Mouse (Mus musculus) liver, embryonic 13.5 days (tissue): ENCODE results near the gene Lgalsl. TPM values are rescaled to one million over a fixed set of nuclear protein-coding genes. Genes with fewer than 3 reads are reported as not detected.

Source experiments
- ATAC-seq: fragments of 200-750 bp; cut with Nextera tagmentation; 2 replicates; pipeline ENCODE4 v1.8.0; 2017; ENCODE audit warnings: low read depth, mild to moderate bottlenecking, moderate number of reproducible peaks, moderate library complexity
- DNase-seq: peaks from one replicate; pipeline ENCODE4 v3.0.0; 2022
- H3K27ac ChIP-seq: fragments of 300-500 bp; sonication (generic); 2 replicates; pipeline ENCODE4 v1.5.1; 2015; ENCODE audit warnings: moderate library complexity, mild to moderate bottlenecking, inconsistent platforms
- H3K27me3 ChIP-seq: fragments of 300-500 bp; sonication (generic); 2 replicates; pipeline ENCODE4 v1.6.1; 2015; ENCODE audit warnings: mild to moderate bottlenecking, inconsistent platforms
- H3K36me3 ChIP-seq: fragments of 300-500 bp; sonication (generic); 2 replicates; pipeline ENCODE4 v1.6.1; 2015; ENCODE audit warnings: mild to moderate bottlenecking, inconsistent platforms
- H3K4me1 ChIP-seq: fragments of 300-500 bp; sonication (generic); replicated peaks from 2 replicates; pipeline ENCODE4 v1.6.1; 2015; ENCODE audit warnings: inconsistent platforms
- H3K4me2 ChIP-seq: fragments of 300-500 bp; sonication (generic); 2 replicates; pipeline ENCODE4 v1.6.1; 2015; ENCODE audit warnings: inconsistent platforms, mild to moderate bottlenecking, moderate library complexity
- H3K4me3 ChIP-seq: fragments of 300-500 bp; sonication (generic); replicated peaks from 2 replicates; pipeline ENCODE4 v1.5.1; 2015; ENCODE audit warnings: mild to moderate bottlenecking, inconsistent platforms
- H3K9ac ChIP-seq: fragments of 300-500 bp; sonication (generic); 2 replicates; pipeline ENCODE4 v1.6.1; 2015; ENCODE audit warnings: mild to moderate bottlenecking, inconsistent platforms
- H3K9me3 ChIP-seq: fragments of 300-500 bp; sonication (generic); replicated peaks from 2 replicates; pipeline ENCODE4 v1.6.1; 2016; ENCODE audit warnings: inconsistent platforms
- WGBS: fragments of 180-500 bp; shearing (Covaris S2); methylation state at CpG from one replicate; pipeline ENCODE4 v1.1.7; 2015; ENCODE audit not compliant: insufficient replicate concordance; 5-methylcytosine and 5-hydroxymethylcytosine counted together
- polyA plus RNA-seq: library from polyadenylated mRNA; unstranded; fragments of >200 nt; fragmentation: Nextera tagmentation; extraction: Ambion mirVana; gene quantifications from 2 replicates; pipeline ENCODE4 v1.2.1, GENCODE M21; 2015

Lgalsl gene
- polyA plus RNA-seq, 1 experiment from 2014 or later, result 10.0 TPM

DNA sequence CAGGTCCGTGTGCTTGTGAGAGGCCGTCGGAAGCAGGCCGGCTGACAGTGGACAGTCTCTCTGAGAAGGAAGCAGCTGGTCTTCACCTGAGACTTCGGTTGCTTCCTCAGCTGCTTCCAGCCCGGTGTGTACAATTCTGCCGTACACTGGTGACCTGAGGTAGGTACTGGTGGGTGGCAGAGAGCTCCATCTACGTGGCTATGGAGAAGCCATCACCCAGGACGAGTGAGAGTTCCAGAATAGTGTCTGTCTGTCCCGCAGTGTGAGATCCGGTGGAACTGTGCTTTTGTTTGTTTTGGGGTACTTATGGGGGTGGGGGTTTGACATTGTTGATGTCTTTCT, 36.0 kb downstream of the Lgalsl start:
- DNase-seq (no peak), ATAC-seq (0 out of 2 replicates have a peak, but pooled peaks have one; percentile 12)
- 38% methylated on average over 11 of the region's 11 CpGs for WGBS
- H3K4me3 ChIP-seq, result no peak overlapping the region
- no peaks in the 10 kb centered on the region for H3K36me3 ChIP-seq
- H3K4me2 ChIP-seq, result no peak overlapping the region
- H3K4me1 ChIP-seq, result peaks cover 4% of the 10 kb centered on the region; the same call in 1 of the 2 replicates
- no peak overlapping the region for H3K27ac ChIP-seq
- H3K27me3 ChIP-seq, result no peaks in the 10 kb centered on the region
- no peak overlapping the region for H3K9ac ChIP-seq
- H3K9me3 ChIP-seq, result no peaks in the 10 kb centered on the region

GRCm38 (mm10) chr11:20794196-20794912, 36.5 kb downstream of the Lgalsl start:
- WGBS, result 30% methylated on average over 10 of the region's 10 CpGs
- Histone ChIP-seq H3K27ac (no peak overlapping the region), H3K4me3 (no peak overlapping the region), H3K27me3 (no peaks in the 10 kb centered on the region), H3K4me1 (peaks cover 4% of the 10 kb centered on the region; the same call in 1 of the 2 replicates), H3K36me3 (no peaks in the 10 kb centered on the region), H3K9ac (no peak overlapping the region), H3K9me3 (no peaks in the 10 kb centered on the region), H3K4me2 (no peak overlapping the region)
- DNase-seq, result peak; percentile 48
- ATAC-seq, result peak; percentile 81

GRCm38 (mm10) chr11:20793676-20794075, 37.2 kb downstream of the Lgalsl start:
- Histone ChIP-seq H3K9ac (no peak overlapping the region), H3K27me3 (no peaks in the 10 kb centered on the region), H3K9me3 (no peaks in the 10 kb centered on the region), H3K4me1 (peaks cover 4% of the 10 kb centered on the region; the same call in 1 of the 2 replicates), H3K27ac (no peak overlapping the region), H3K4me3 (no peak overlapping the region), H3K4me2 (no peak overlapping the region), H3K36me3 (no peaks in the 10 kb centered on the region)
- DNase-seq (no peak), ATAC-seq (no peak)
- WGBS, result 53% methylated on average over 4 of the region's 4 CpGs

DNA sequence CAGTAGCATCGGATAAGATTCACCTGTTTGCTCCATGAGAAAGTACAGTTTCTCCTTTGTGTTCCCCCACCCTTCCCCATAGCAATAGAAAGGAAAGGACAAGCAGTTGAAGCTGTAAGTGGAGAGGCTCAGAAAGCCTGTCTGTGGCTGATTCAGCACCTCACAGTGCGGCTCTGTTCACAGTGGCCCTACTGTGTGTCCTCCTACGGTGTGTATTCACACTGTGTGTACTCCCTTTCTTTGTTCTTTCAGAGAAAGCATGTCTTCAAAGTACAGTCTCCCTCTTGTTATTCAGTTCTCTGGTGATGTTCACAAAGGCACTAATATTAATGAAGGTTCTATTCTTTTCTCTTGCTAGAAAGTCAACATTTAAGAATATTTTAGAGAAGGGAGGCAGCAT, 38.2 kb downstream of the Lgalsl start:
- Histone ChIP-seq H3K9me3 (no peaks in the 10 kb centered on the region), H3K9ac (no peak overlapping the region), H3K4me2 (no peak overlapping the region), H3K4me3 (no peak overlapping the region), H3K4me1 (peaks cover 4% of the 10 kb centered on the region; the same call in 1 of the 2 replicates), H3K27me3 (no peaks in the 10 kb centered on the region), H3K36me3 (no peaks in the 10 kb centered on the region), H3K27ac (no peak overlapping the region)
- ATAC-seq (no peak), DNase-seq (no peak)
- 72% methylated on average over 3 of the region's 3 CpGs for WGBS

DNA sequence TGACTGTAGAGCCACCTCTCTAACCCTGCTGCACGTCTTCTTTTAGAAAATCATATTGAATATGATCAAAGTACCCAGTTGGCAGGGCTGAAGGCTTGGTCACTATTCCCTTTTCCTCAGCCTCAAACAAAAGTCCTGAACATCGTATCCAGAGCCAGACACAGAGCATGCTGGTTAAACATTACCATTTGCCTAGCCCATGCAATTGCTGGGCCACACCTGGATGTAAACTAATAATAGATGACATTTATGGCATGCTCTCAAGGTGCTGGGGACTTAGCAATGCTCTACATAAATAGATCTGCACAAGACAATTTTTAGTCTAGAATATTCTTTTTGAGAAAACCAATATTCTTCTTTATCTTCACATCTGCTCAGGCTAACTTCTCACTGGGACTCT, 39.5 kb downstream of the Lgalsl start:
- H3K36me3 ChIP-seq, result no peaks in the 10 kb centered on the region
- no peak overlapping the region for H3K9ac ChIP-seq
- H3K27ac ChIP-seq, result no peak overlapping the region
- H3K9me3 ChIP-seq, result no peaks in the 10 kb centered on the region
- 60% methylated on average over 2 of the region's 2 CpGs for WGBS
- no peak overlapping the region for H3K4me3 ChIP-seq
- H3K27me3 ChIP-seq, result no peaks in the 10 kb centered on the region
- DNase-seq, result no peak
- ATAC-seq, result no peak
- peaks cover 4% of the 10 kb centered on the region; the same call in 1 of the 2 replicates for H3K4me1 ChIP-seq
- no peak overlapping the region for H3K4me2 ChIP-seq

DNA sequence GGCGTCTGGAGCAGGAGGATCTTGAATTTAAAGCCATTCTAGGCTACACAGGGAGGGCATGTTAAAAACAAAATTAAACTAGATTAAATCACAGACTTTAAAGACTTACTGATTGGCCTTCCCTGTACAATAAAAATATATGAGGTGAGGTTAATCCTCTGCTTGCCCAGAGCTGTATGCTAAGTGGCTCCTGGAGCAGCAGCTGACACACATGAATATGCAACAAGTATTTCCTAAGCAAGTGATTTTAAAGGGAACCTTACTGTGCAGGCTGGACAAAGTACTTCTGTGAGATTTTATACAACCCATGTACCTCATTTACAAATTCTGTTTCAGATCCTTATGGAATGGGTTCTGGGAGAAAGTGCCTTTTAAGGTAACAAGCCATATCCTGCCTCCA, 41.8 kb downstream of the Lgalsl start:
- H3K4me3 ChIP-seq, result no peak overlapping the region
- DNase-seq, result no peak
- H3K9me3 ChIP-seq, result 0 out of 2 replicates have a peak, but pooled peaks cover 8% of the 10 kb centered on the region
- H3K27me3 ChIP-seq, result no peaks in the 10 kb centered on the region
- no peak overlapping the region for H3K9ac ChIP-seq
- H3K36me3 ChIP-seq, result no peaks in the 10 kb centered on the region
- no peak overlapping the region for H3K27ac ChIP-seq
- ATAC-seq, result no peak
- no peaks in the 10 kb centered on the region for H3K4me1 ChIP-seq
- no peak overlapping the region for H3K4me2 ChIP-seq
- 51% methylated on average over 1 of the region's 1 CpGs for WGBS

GRCm38 (mm10) chr11:20788070-20788469, 42.8 kb downstream of the Lgalsl start:
- H3K4me3 ChIP-seq, result no peak overlapping the region
- no peak overlapping the region for H3K9ac ChIP-seq
- H3K27me3 ChIP-seq, result no peaks in the 10 kb centered on the region
- DNase-seq, result no peak
- no peak for ATAC-seq
- H3K4me2 ChIP-seq, result no peak overlapping the region
- H3K36me3 ChIP-seq, result no peaks in the 10 kb centered on the region
- H3K9me3 ChIP-seq, result 0 out of 2 replicates have a peak, but pooled peaks cover 8% of the 10 kb centered on the region
- 60% methylated on average over 3 of the region's 3 CpGs for WGBS
- H3K27ac ChIP-seq, result no peak overlapping the region
- H3K4me1 ChIP-seq, result no peaks in the 10 kb centered on the region

- Histone ChIP-seq H3K9me3 (0 out of 2 replicates have a peak, but pooled peaks cover 8% of the 10 kb centered on the region), H3K4me2 (no peak overlapping the region), H3K27ac (no peak overlapping the region), H3K4me3 (no peak overlapping the region), H3K27me3 (no peaks in the 10 kb centered on the region), H3K9ac (no peak overlapping the region), H3K4me1 (no peaks in the 10 kb centered on the region), H3K36me3 (no peaks in the 10 kb centered on the region)
- 62% methylated on average over 2 of the region's 2 CpGs for WGBS
- DNase-seq, result no peak
- no peak for ATAC-seq
Measured at GRCm38 (mm10) chr11:20786191-20786590, 44.7 kb downstream of the Lgalsl start.

DNA sequence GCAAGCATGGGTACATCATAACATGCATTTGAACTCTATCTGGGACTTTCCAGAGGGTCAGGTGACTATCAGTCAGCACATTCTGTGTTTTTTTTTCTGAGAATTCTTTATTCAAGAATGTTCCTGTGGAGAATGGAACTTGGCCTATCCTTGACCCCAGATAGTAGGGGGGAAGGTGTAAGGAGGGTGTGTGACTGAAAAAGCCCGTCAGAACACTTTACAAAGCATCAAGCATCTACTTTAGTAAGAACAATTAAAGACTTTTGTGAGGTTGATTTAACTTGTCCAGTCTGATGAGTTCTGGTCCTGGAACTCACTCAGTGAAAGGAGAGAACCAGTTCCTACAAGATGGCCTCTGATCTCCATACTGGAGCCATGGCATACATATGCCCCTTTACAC, 45.7 kb downstream of the Lgalsl start:
- H3K4me2 ChIP-seq, result no peak overlapping the region
- H3K27me3 ChIP-seq, result no peaks in the 10 kb centered on the region
- 68% methylated on average over 1 of the region's 1 CpGs for WGBS
- 0 out of 2 replicates have a peak, but pooled peaks cover 8% of the 10 kb centered on the region for H3K9me3 ChIP-seq
- DNase-seq, result no peak
- H3K9ac ChIP-seq, result no peak overlapping the region
- H3K27ac ChIP-seq, result no peak overlapping the region
- H3K4me3 ChIP-seq, result no peak overlapping the region
- H3K36me3 ChIP-seq, result no peaks in the 10 kb centered on the region
- H3K4me1 ChIP-seq, result peaks cover 2% of the 10 kb centered on the region; the same call in 1 of the 2 replicates
- ATAC-seq, result no peak

- 74% methylated on average over 6 of the region's 6 CpGs for WGBS
- Histone ChIP-seq H3K27me3 (no peaks in the 10 kb centered on the region), H3K4me3 (no peak overlapping the region), H3K9ac (no peak overlapping the region), H3K4me2 (no peak overlapping the region), H3K4me1 (peaks cover 4% of the 10 kb centered on the region; the same call in 1 of the 2 replicates), H3K27ac (no peak overlapping the region), H3K9me3 (0 out of 2 replicates have a peak, but pooled peaks cover 8% of the 10 kb centered on the region), H3K36me3 (no peaks in the 10 kb centered on the region)
- no peak for DNase-seq
- no peak for ATAC-seq
Measured at GRCm38 (mm10) chr11:20784776-20785175, 46.1 kb downstream of the Lgalsl start.

GRCm38 (mm10) chr11:20783467-20783866, 47.4 kb downstream of the Lgalsl start:
- H3K27ac ChIP-seq, result no peak overlapping the region
- H3K4me1 ChIP-seq, result peaks cover 16% of the 10 kb centered on the region
- no peak overlapping the region for H3K4me2 ChIP-seq
- no peak overlapping the region for H3K9ac ChIP-seq
- 0 out of 2 replicates have a peak, but pooled peaks cover 8% of the 10 kb centered on the region for H3K9me3 ChIP-seq
- DNase-seq (no peak), ATAC-seq (no peak)
- H3K4me3 ChIP-seq, result no peak overlapping the region
- H3K36me3 ChIP-seq, result no peaks in the 10 kb centered on the region
- no peaks in the 10 kb centered on the region for H3K27me3 ChIP-seq
- WGBS, result 79% methylated on average over 1 of the region's 1 CpGs

DNA sequence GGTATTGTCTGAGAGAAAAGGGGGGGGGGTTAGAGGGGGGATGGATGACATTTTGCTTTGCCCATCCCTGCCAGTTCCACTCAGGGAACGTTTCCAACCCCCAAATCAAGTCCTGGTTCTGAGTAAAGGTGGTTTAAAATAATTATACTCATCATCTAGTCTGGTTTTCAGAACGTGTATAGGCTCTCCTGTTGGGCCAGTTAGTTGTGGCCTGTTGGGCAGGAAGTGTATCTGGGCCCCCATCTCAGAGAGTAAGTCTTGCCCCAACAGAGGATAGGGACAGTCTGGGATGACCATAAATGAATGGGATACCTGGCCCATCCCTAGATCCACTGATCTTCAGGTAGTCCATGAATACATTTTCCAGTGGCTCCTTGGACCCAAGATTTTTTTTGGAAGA, 48.2 kb downstream of the Lgalsl start:
- 50% methylated on average over 2 of the region's 2 CpGs for WGBS
- ATAC-seq, result no peak

More for the DNA sequence above, 48.2 kb downstream of the Lgalsl start:
- no peaks in the 10 kb centered on the region for H3K36me3 ChIP-seq
- no peak overlapping the region for H3K27ac ChIP-seq
- H3K4me1 ChIP-seq, result peaks cover 22% of the 10 kb centered on the region
- DNase-seq, result no peak
- H3K4me3 ChIP-seq, result no peak overlapping the region
- 0 out of 2 replicates have a peak, but pooled peaks cover 8% of the 10 kb centered on the region for H3K9me3 ChIP-seq
- no peaks in the 10 kb centered on the region for H3K27me3 ChIP-seq
- no peak overlapping the region for H3K9ac ChIP-seq
- H3K4me2 ChIP-seq, result no peak overlapping the region
